Mouse (Mus musculus) frontal cortex, postnatal 14 days (tissue): ENCODE measurements at regions not wholly inside any gene's neighbourhood (a gene's known extent, or its start where the extent isn't known, plus 50 kb on each side); places are given as distances from the start of the nearest gene placed in this dataset.

Experiments
- DNase-seq, 2 experiments: peaks; one replicate each; pipeline ENCODE4 v3.0.0; 2022; ENCODE audit warnings: low spot score in 2 of 2

GRCm38 (mm10) chr12:92509494-92509893 lies 660.5 kb upstream of the Sel1l start:
- DNase-seq = no peak

- no peak for DNase-seq
These were observed 660.0 kb upstream of the Sel1l start for GRCm38 (mm10) chr12:92508796-92509489.

GRCm38 (mm10) chr12:92483984-92484383 lies 635.0 kb upstream of the Sel1l start:
- DNase-seq = no peak

GRCm38 (mm10) chr12:92474293-92475062 lies 625.5 kb upstream of the Sel1l start:
- DNase-seq = no peak

- no peak for DNase-seq
These were observed 602.3 kb upstream of the Sel1l start for GRCm38 (mm10) chr12:92451110-92451818.

- no peak for DNase-seq
These were observed 569.5 kb upstream of the Sel1l start for GRCm38 (mm10) chr12:92418458-92418857.

GRCm38 (mm10) chr12:92405506-92405905 lies 556.5 kb upstream of the Sel1l start:
- no peak for DNase-seq

GRCm38 (mm10) chr12:92400987-92401386 lies 552.0 kb upstream of the Sel1l start:
- DNase-seq = no peak

- no peak for DNase-seq
These were observed 537.2 kb upstream of the Sel1l start for GRCm38 (mm10) chr12:92386195-92386594.

GRCm38 (mm10) chr12:92384266-92384937 lies 535.4 kb upstream of the Sel1l start:
- no peak for DNase-seq

- DNase-seq = no peak
These were observed 530.2 kb upstream of the Sel1l start for GRCm38 (mm10) chr12:92379130-92379529.

- no peak for DNase-seq
These were observed 517.0 kb upstream of the Sel1l start for GRCm38 (mm10) chr12:92365926-92366325.

GRCm38 (mm10) chr12:92353386-92354257 lies 504.7 kb upstream of the Sel1l start:
- no peak for DNase-seq

- DNase-seq = no peak
These were observed 469.3 kb upstream of the Sel1l start for GRCm38 (mm10) chr12:92318241-92318640.

- DNase-seq = no peak
These were observed 468.7 kb upstream of the Sel1l start for GRCm38 (mm10) chr12:92317609-92318008.

- no peak for DNase-seq
These were observed 467.3 kb upstream of the Sel1l start for GRCm38 (mm10) chr12:92316285-92316684.

- no peak for DNase-seq
These were observed 466.9 kb upstream of the Sel1l start for GRCm38 (mm10) chr12:92315820-92316219.

GRCm38 (mm10) chr12:92302951-92303591 lies 454.1 kb upstream of the Sel1l start:
- DNase-seq = peak; percentile 61 to 72

- no peak for DNase-seq
These were observed 445.9 kb upstream of the Sel1l start for GRCm38 (mm10) chr12:92294887-92295286.

GRCm38 (mm10) chr12:92293341-92293720 lies 444.4 kb upstream of the Sel1l start:
- no peak for DNase-seq
